Mouse (Mus musculus) urinary bladder, postnatal 36 days (tissue): ENCODE measurements at regions not wholly inside any gene's neighbourhood (a gene's known extent, or its start where the extent isn't known, plus 50 kb on each side); places are given as distances from the start of the nearest gene placed in this dataset.

Experiments
- DNase-seq, 2 experiments: peaks; one replicate each; pipeline ENCODE4 v3.0.0; 2022; ENCODE audit warnings: low spot score in 2 of 2, mixed read lengths in 1 of 2

DNA sequence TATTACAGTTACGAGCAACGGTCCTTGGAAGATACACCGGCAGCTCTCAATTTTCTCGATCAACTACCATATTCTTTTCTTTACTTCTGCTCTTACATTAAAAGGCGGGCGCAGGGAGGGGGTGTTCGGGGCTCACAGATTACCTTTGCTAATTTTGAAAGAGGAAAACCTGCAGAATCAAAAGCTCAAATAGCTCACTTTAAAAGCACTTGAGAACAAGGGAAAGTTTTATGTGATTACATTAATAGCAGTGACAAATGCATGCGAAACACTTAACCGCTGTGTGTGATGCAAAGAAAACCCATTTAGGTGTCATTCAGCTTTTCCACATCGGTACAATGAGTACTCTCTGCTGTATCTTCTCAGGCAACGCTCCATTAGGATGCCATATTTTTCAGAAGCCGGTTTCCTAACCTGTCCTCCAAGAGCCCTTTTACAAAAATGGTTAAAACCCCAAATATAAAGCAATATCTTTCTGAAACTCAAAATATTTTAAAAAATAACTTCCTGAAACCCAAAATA lies 412.2 kb downstream of the Klf5 start:
- DNase-seq: no peak

GRCm38 (mm10) chr14:99712624-99713023 lies 414.1 kb downstream of the Klf5 start:
- no peak for DNase-seq

- no peak for DNase-seq
Measured at GRCm38 (mm10) chr14:99713069-99713830, 414.8 kb downstream of the Klf5 start.

DNA sequence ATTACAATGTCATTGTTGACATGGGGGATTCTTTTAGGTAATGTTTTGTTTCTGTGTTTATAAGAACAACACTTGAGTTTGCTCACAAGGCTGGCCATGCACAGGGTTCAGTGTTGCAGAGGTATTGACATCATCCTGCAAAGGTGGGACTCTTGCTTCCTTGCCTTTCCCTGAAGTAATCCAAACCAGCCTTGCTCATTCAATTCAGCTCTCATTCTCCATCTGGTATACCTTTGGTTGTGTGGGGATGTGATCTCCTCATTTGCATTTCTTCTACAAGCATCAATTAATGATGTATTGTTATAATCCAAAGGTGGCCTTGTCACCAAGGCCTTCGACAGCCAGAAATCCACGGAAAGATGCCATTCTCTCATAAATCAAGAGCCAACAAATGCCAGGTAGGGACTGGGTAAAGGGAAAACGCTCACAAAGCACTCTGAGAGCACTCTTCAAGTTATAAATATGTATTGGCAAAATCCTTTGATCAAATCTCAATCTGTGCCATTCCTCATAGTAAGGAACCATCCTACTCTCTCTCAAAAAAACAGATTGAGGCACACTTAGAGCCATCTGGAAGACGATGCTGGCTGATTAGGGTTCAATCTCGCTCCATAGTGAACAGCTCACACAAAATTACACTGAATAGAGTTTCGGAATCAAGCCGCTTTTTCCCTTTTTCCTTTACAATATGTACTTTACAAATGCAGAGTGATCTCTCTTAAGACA lies 435.1 kb downstream of the Klf5 start:
- DNase-seq: no peak

- DNase-seq: no peak
Measured at GRCm38 (mm10) chr14:99734200-99734567, 435.7 kb downstream of the Klf5 start.

DNA sequence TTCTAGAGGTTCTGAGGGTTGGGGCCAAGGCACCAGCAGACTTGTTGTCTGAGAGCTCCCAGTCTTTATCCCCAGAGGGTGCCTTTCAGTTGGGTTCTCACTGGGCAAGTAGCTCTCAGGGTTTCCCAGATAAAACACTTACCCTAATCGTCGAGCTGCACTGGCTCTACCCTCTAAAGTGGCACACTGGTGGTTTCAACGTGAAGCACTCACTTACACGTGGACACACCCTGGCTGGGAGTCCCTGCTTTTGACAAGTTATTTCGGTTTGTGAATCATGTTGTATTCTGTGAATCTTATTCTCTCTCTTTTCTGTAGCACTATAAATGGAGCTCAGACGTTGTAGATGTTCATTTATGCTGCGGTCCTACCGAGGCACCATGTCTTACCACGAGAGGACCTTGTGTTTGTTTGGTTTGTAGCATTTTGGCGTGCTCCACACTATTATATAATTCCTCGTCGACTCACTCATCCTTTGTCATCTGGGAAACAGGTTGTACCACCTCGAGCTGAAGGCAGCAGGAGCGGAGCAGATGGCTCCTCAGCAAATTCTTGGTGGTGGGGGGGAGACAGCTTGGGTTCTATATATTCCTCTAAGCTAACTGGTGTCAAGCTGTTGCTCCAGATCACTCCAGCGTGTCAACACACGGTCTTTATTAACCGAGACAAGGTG lies 445.3 kb downstream of the Klf5 start:
- no peak for DNase-seq

GRCm38 (mm10) chr14:99745209-99745608 lies 446.7 kb downstream of the Klf5 start:
- no peak for DNase-seq

GRCm38 (mm10) chr14:99748166-99748565 lies 449.7 kb downstream of the Klf5 start:
- DNase-seq: no peak

DNA sequence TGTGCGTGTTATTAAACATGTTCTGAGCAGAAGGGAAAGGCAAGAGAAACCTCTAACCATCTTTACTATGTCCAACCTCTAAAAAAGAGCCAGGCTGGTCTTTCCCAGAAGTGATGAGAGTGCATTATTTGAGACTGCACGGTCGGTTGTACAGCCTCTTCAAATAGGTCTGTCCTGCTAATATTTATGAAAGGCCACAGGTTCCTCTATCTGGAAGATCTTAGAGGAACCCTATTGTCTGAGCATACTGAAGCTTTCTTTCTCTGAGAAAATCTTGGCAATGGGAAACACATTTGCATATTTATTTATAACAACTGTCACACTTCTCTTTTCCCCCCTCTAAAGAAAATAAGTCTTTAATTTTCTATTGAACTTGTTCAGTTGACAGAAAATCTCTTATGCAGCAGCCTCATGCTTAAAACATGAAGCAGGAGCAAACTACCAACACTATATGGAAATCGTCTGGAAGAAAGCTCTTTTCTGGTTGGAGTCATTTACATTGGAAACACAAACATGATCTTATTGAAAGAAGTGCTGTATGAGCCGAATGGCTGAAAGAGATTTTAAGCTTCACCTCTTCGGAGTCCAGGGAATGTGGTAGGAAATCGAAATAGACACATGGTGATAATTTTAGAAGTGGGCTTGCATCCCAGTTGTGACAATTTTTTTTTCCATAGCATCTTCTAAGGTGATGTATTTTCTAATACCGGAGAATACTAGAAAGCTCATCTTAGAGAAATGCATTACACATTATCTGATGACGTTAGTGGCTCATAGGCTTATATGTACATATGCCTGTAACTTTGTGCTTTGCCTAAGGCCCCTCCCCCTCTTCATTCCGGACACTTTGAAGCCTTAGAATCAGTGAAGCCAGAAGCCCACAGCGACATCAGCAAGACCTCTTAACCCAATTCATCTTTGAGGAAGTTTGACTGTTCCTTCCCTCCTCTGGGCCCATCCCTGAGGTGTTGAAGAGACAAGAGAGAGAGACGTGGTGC lies 451.1 kb downstream of the Klf5 start:
- DNase-seq: no peak

GRCm38 (mm10) chr14:99758045-99758444 lies 459.6 kb downstream of the Klf5 start:
- no peak for DNase-seq

- DNase-seq: no peak
Measured at GRCm38 (mm10) chr14:99763336-99763735, 464.8 kb downstream of the Klf5 start.

- DNase-seq: no peak
Measured at GRCm38 (mm10) chr14:99771009-99771408, 472.5 kb downstream of the Klf5 start.

- no peak for DNase-seq
Measured at GRCm38 (mm10) chr14:99772774-99773423, 474.4 kb downstream of the Klf5 start.

DNA sequence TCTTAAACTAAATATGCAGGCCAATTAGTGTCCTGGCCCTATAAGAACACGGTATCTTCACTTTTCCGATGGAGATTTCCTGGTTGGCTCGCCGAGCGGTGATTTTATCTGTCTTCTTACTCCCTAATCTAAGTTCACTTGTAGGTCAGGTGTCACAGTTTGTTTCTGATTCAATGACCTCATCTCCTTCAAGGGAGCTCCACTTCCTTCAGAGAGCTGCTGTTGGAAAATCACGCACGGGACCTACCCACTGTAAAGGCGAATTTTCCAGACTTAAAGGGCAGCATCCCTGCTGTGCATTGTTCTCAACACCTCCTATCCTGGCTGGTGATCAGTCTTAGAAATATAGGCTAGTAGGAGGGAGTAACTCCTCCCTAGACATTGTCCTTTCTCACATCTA lies 480.0 kb downstream of the Klf5 start:
- DNase-seq: peak; percentile 14 to 20

DNA sequence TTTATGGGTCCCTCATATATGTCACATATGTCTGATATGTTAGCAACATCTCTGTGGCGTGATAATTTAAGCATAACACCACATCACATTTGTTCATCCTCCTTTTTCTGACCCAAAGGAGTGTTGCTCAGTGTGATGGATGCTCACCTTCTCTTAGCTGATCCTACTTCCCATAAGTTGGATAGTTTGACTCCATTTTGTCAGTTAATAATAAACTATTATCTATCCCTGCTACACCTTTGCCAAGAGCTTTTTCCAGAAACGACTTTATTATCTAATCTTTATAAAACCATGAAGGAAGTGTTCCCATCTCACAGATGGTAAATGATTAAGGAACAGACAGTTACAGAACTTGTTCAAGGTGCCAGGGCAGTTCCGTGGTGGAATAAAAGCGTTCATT lies 480.5 kb downstream of the Klf5 start:
- no peak for DNase-seq

DNA sequence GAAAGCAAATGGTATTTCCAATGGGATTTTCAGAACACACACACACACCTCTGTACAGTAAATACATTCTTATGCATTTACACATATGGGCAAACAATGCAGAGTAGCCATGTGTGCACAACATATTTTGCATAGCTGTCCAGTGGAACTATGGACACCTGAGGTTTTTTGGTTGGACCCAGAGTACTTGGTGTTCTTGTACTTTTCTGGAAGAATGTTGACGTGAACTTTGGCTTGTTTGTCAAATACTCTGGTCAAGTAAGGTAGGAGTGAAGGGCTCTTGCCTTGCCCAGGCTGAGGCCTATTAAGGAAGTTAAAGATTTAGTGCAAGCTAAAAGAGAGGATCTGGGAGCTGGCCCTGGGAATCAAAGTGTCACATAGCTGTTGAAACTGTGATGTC lies 485.2 kb downstream of the Klf5 start:
- no peak for DNase-seq

DNA sequence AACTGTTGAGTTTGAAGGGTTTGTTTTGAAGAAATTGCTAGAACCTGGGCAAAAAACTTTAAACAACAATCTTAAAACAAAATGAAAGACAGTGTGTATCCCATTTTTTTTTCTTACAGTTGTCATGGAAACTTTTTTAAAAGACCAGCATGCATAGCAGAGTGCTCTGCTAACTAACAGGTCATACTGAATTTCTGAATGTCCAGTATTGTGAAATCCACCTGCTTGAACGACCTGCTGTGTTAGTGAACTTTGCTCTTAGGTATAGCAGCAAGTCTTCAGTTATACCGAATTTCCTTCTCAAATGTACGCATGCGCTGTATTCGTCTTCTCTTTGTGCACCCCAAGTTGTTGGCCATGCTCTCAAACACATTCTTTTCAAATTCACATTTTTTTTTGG lies 486.6 kb downstream of the Klf5 start:
- no peak for DNase-seq

DNA sequence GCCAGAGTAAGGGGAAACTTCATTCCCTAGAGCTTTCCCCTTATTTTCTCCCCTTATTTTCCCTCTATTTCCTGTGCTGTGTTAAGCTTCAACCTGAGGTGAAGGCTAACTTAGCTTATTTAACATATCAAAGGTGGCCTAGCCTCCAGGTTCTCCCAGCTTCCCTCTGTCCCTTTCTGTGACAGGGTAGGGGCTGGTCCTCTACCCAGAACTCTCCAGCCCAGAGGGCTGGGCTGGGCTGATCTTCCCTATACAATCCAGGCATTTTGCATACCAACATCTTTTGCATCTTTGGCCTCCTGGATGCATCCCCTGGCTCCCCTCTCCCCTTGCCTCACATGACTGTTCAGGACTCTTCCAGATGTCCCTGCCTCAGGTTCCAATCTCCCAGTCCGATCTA lies 487.9 kb downstream of the Klf5 start:
- no peak for DNase-seq

GRCm38 (mm10) chr14:99788185-99788584 lies 489.7 kb downstream of the Klf5 start:
- DNase-seq: no peak

- no peak for DNase-seq
Measured at GRCm38 (mm10) chr14:99796293-99796692, 488.2 kb downstream of the Klf12 start.

GRCm38 (mm10) chr14:99806052-99806451 lies 478.4 kb downstream of the Klf12 start:
- DNase-seq: no peak
